Mouse (Mus musculus): ENCODE measurements around the gene Kdm1b.

The Kdm1b gene

GRCm38 (mm10) chr13:47109239-47109638 is 65.9 kb downstream of the Kdm1b start:
- no peak for DNase-seq (ENCODE audit: low read depth, low spot score)

GRCm38 (mm10) chr13:47111185-47111584 is 67.9 kb downstream of the Kdm1b start:
- DNase-seq (ENCODE audit: low read depth, low spot score), result no peak

GRCm38 (mm10) chr13:47112056-47112455 is 68.8 kb downstream of the Kdm1b start:
- DNase-seq (ENCODE audit: low read depth, low spot score), result no peak

GRCm38 (mm10) chr13:47112924-47113323 is 69.6 kb downstream of the Kdm1b start:
- DNase-seq (ENCODE audit: low read depth, low spot score), result no peak

DNA sequence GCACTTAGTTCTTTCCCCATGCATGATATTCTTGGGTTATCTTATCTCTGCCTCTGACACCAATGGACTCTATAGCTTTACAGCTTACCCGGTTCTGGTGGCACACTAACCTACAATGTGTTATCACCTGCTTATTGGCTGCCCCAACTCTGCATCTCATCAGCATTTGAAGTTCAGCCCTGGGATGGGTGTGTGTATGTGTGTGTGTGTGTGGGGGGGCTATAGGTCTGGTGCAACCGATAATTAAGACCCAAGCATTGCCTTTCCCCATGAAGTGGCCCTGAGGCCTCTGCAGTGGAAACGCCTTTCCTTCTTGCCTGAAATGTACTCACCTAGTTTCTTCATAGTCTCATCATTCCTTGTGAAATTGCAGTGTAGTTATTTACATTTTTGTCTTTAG is 72.7 kb downstream of the Kdm1b start:
- DNase-seq (ENCODE audit: low read depth, low spot score), result no peak

GRCm38 (mm10) chr13:47121333-47121889 is 78.1 kb downstream of the Kdm1b start:
- DNase-seq (ENCODE audit: low read depth, low spot score), result no peak

DNA sequence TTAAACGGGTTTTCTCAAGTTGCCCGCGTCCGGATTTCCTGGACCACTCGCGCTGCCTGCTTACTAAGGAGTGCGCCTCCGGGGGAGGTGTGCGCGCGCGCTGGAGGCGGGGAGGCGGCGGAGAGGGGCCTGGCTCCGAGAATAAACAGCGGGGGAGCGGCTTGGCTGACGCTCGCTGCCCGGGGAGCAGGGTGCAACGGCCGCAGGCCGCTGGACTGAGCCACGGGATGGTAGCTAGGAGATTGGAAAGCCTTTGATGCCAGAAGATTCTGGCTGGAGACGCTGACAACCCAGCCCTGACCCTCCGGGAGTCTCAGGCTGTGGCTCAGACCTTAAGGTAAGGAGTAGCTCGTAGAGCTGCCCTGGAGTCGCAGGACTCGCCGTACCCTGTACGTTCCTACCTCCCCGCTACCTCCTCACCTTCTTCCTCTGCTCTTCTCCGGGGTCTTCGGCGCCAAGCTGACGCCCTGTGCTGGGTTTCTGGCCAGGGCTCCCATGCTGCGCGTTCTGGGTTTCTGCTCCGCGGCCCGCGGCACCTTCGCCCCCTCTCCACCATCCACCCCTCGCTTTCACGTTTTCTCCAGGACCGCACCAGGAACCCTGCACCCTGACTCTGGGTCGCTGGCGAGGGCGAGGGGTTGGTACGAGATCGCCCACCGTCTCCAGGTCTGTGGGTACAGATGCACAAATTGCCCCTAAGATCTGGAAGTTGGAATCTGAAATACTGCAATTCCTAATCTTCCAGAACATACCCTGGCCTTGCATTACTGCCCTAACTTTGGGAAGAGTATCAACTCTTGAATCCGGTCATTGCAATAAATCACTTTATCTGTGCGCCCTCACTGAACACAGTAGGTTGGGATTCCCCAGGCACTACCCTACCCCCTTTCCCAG is 79.5 kb downstream of the Kdm1b start, which contains the start of gene Rnf144b:
Rnf144b (plus strand) TSS at position 120 of the 894 bp plus-strand sequence.
- peak; percentile 46 for DNase-seq (ENCODE audit: low read depth, low spot score)

GRCm38 (mm10) chr13:47124449-47124848 is 81.2 kb downstream of the Kdm1b start:
- no peak for DNase-seq (ENCODE audit: low read depth, low spot score)

- DNase-seq (ENCODE audit: low read depth, low spot score), result no peak
Observed at GRCm38 (mm10) chr13:47124986-47125385, 81.7 kb downstream of the Kdm1b start.

DNA sequence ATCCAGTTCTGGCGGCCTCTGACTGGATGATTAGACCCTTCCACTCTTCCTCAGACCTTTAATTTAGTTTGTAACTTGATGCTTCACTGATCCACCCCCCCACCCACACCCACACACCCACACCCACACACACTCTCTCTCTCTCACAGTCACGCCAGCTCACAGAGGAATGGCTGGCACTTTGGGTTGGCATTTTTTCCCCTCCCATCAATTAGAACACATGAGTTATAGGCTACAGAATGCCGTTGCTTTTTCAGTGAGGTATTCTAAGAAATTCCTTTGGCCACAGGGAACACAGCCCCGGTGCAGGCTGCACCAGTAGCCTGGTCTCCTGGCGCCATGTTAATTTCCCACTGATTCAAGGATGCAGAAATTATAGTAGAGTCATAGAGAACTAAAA is 82.3 kb downstream of the Kdm1b start:
- no peak for DNase-seq (ENCODE audit: low read depth, low spot score)

DNA sequence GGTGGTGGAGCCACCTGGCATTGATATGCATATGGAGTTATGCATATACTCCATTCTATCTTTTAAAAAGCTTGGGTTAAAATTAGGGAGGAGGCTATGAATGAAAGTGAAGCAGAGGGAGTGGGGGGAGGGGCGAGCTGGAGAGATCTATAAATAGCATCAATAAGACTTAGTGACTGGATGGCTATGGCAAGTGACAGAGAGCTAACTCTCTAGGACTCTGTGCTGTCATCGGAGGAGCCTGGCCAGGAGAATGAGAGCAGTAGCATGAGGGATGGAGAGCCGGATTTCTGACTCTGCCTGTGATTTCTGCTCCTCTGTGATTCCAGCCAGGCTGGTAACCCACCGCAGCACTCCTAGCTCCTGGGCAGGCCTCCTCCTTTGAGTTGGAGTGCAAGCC is 85.8 kb downstream of the Kdm1b start:
- DNase-seq (ENCODE audit: low read depth, low spot score), result no peak

DNA sequence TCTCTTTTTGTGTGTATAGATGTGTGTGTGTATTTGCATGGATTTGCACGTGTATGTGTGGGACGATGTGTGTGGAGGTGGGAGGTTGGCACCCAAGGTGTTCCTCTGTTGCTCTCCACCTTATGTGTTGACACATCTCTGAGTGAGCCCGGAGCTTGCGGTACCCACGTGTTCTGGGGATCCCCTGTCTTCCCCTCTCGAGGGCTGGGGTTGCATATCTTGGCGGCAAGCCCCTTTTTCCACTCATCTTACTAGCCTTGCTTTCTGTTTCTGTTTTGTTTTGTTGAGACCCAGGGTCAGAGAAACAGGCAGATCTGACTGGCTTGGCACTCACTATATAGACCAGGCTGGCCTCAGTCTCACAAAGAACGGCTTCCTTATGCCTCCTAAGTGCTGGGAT is 89.8 kb downstream of the Kdm1b start:
- DNase-seq (ENCODE audit: low read depth, low spot score), result peak; percentile 40

DNA sequence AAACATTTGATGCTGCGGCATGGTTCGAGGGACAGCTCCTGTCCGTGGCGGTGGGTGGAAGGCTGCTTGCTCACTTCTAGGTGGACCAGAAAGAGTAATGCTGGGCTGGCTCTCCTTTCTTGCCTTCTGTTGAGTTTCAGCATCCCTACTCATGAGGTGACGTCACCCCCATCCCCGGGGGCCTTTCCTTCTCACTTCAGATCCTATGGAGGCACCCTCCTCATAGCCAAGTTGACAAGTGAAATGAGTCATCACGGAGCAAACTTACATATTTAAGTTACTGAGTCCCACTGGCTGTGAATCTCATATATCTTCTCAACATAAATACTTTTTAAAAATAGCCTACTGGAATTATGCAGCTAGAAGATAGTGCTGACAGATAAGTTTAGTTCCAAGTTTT is 91.5 kb downstream of the Kdm1b start:
- no peak for DNase-seq (ENCODE audit: low read depth, low spot score)
